Mouse (Mus musculus): ENCODE data around the gene Slc44a1. TPM values are rescaled to one million over a fixed set of nuclear protein-coding genes. Genes with fewer than 3 reads are reported as not detected.

The Slc44a1 gene
- polyA plus RNA-seq, 1 experiment from 2014 or later: 8.9 TPM

- DNase-seq: no peak
- H3K27me3 ChIP-seq: no peaks in the 10 kb centered on the region
- 0 out of 2 replicates have a peak, but pooled peaks cover 4% of the 10 kb centered on the region for H3K4me1 ChIP-seq (replicated peaks)
- H3K9ac ChIP-seq: no peak overlapping the region
- H3K4me2 ChIP-seq: no peak overlapping the region
- no peak overlapping the region for H3K4me3 ChIP-seq (replicated peaks)
- no peaks in the 10 kb centered on the region for H3K9me3 ChIP-seq (replicated peaks)
- H3K36me3 ChIP-seq: no peaks in the 10 kb centered on the region
- 81% methylated on average over 20 of the region's 20 CpGs for WGBS (ENCODE audit: insufficient replicate concordance)
- ATAC-seq (ENCODE audit: low read depth): no peak
- no peak overlapping the region for H3K27ac ChIP-seq
Measured at GRCm38 (mm10) chr4:53475230-53475952, 35.2 kb downstream of the Slc44a1 start.

- Histone ChIP-seq H3K4me1 (replicated peaks) (0 out of 2 replicates have a peak, but pooled peaks cover 4% of the 10 kb centered on the region), H3K27me3 (no peaks in the 10 kb centered on the region), H3K9ac (no peak overlapping the region), H3K27ac (no peak overlapping the region), H3K4me2 (no peak overlapping the region), H3K36me3 (no peaks in the 10 kb centered on the region), H3K4me3 (replicated peaks) (no peak overlapping the region), H3K9me3 (replicated peaks) (no peaks in the 10 kb centered on the region)
- WGBS (ENCODE audit: insufficient replicate concordance): 46% methylated on average over 4 of the region's 4 CpGs
- DNase-seq (no peak), ATAC-seq (ENCODE audit: low read depth) (no peak)
Measured at GRCm38 (mm10) chr4:53478644-53479043, 38.4 kb downstream of the Slc44a1 start.

- H3K4me2 ChIP-seq: no peak overlapping the region
- DNase-seq: no peak
- no peak overlapping the region for H3K4me3 ChIP-seq (replicated peaks)
Measured at GRCm38 (mm10) chr4:53487216-53488188, 47.3 kb downstream of the Slc44a1 start.

GRCm38 (mm10) chr4:53488803-53489202 is 48.6 kb downstream of the Slc44a1 start:
- no peak for DNase-seq
- 64% methylated on average over 5 of the region's 5 CpGs for WGBS (ENCODE audit: insufficient replicate concordance)

More at GRCm38 (mm10) chr4:53487216-53488188, 47.3 kb downstream of the Slc44a1 start:
- Histone ChIP-seq H3K36me3 (no peaks in the 10 kb centered on the region), H3K27me3 (no peaks in the 10 kb centered on the region), H3K9ac (no peak overlapping the region), H3K4me1 (replicated peaks) (0 out of 2 replicates have a peak, but pooled peaks cover 4% of the 10 kb centered on the region), H3K9me3 (replicated peaks) (no peaks in the 10 kb centered on the region), H3K27ac (no peak overlapping the region)
- 63% methylated on average over 12 of the region's 12 CpGs for WGBS (ENCODE audit: insufficient replicate concordance)
- no peak for ATAC-seq (ENCODE audit: low read depth)

GRCm38 (mm10) chr4:53490371-53490770 is 50.2 kb downstream of the Slc44a1 start:
- H3K9me3 ChIP-seq (replicated peaks): no peaks in the 10 kb centered on the region
- DNase-seq (no peak), ATAC-seq (ENCODE audit: low read depth) (no peak)
- no peak overlapping the region for H3K4me3 ChIP-seq (replicated peaks)
- H3K36me3 ChIP-seq: no peaks in the 10 kb centered on the region
- WGBS (ENCODE audit: insufficient replicate concordance): 73% methylated on average over 7 of the region's 7 CpGs
- H3K27ac ChIP-seq: no peak overlapping the region
- H3K4me1 ChIP-seq (replicated peaks): 0 out of 2 replicates have a peak, but pooled peaks cover 4% of the 10 kb centered on the region
- H3K9ac ChIP-seq: no peak overlapping the region
- no peaks in the 10 kb centered on the region for H3K27me3 ChIP-seq
- no peak overlapping the region for H3K4me2 ChIP-seq

More at GRCm38 (mm10) chr4:53488803-53489202, 48.6 kb downstream of the Slc44a1 start:
- no peak overlapping the region for H3K4me2 ChIP-seq
- H3K9me3 ChIP-seq (replicated peaks): no peaks in the 10 kb centered on the region
- ATAC-seq (ENCODE audit: low read depth): no peak
- no peak overlapping the region for H3K9ac ChIP-seq
- no peaks in the 10 kb centered on the region for H3K27me3 ChIP-seq
- no peak overlapping the region for H3K4me3 ChIP-seq (replicated peaks)
- H3K27ac ChIP-seq: no peak overlapping the region
- H3K4me1 ChIP-seq (replicated peaks): 0 out of 2 replicates have a peak, but pooled peaks cover 4% of the 10 kb centered on the region
- H3K36me3 ChIP-seq: no peaks in the 10 kb centered on the region

GRCm38 (mm10) chr4:53491269-53491668 is 51.1 kb downstream of the Slc44a1 start:
- no peak for DNase-seq
- Histone ChIP-seq H3K9me3 (replicated peaks) (no peaks in the 10 kb centered on the region), H3K27ac (no peak overlapping the region), H3K4me2 (no peak overlapping the region), H3K27me3 (no peaks in the 10 kb centered on the region), H3K4me3 (replicated peaks) (no peak overlapping the region), H3K9ac (no peak overlapping the region), H3K36me3 (no peaks in the 10 kb centered on the region), H3K4me1 (replicated peaks) (0 out of 2 replicates have a peak, but pooled peaks cover 4% of the 10 kb centered on the region)
- WGBS (ENCODE audit: insufficient replicate concordance): 26% methylated on average over 4 of the region's 4 CpGs
- no peak for ATAC-seq (ENCODE audit: low read depth)

GRCm38 (mm10) chr4:53495646-53496045 is 55.4 kb downstream of the Slc44a1 start:
- Histone ChIP-seq H3K27me3 (no peaks in the 10 kb centered on the region), H3K4me2 (no peak overlapping the region), H3K36me3 (no peaks in the 10 kb centered on the region), H3K27ac (no peak overlapping the region), H3K9me3 (replicated peaks) (no peaks in the 10 kb centered on the region), H3K9ac (no peak overlapping the region), H3K4me3 (replicated peaks) (no peak overlapping the region), H3K4me1 (replicated peaks) (0 out of 2 replicates have a peak, but pooled peaks cover 4% of the 10 kb centered on the region)
- no peak for DNase-seq
- WGBS (ENCODE audit: insufficient replicate concordance): 50% methylated on average over 2 of the region's 2 CpGs
- ATAC-seq (ENCODE audit: low read depth): no peak

- H3K4me2 ChIP-seq: no peak overlapping the region
- no peaks in the 10 kb centered on the region for H3K36me3 ChIP-seq
- H3K27me3 ChIP-seq: no peaks in the 10 kb centered on the region
- H3K4me3 ChIP-seq (replicated peaks): no peak overlapping the region
- H3K9me3 ChIP-seq (replicated peaks): no peaks in the 10 kb centered on the region
- ATAC-seq (ENCODE audit: low read depth) (no peak), DNase-seq (no peak)
- WGBS (ENCODE audit: insufficient replicate concordance): 69% methylated on average over 2 of the region's 2 CpGs
- H3K27ac ChIP-seq: no peak overlapping the region
- no peaks in the 10 kb centered on the region for H3K4me1 ChIP-seq (replicated peaks)
- no peak overlapping the region for H3K9ac ChIP-seq
Measured at GRCm38 (mm10) chr4:53502764-53503163, 62.6 kb downstream of the Slc44a1 start.

GRCm38 (mm10) chr4:53512131-53512916 is 72.1 kb downstream of the Slc44a1 start:
- WGBS (ENCODE audit: insufficient replicate concordance): 42% methylated on average over 15 of the region's 15 CpGs
- Histone ChIP-seq H3K9me3 (replicated peaks) (no peaks in the 10 kb centered on the region), H3K27me3 (no peaks in the 10 kb centered on the region), H3K4me1 (replicated peaks) (peaks cover 20% of the 10 kb centered on the region), H3K9ac (no peak overlapping the region), H3K27ac (no peak overlapping the region), H3K36me3 (no peaks in the 10 kb centered on the region), H3K4me3 (replicated peaks) (no peak overlapping the region), H3K4me2 (no peak overlapping the region)
- DNase-seq: no peak
- no peak for ATAC-seq (ENCODE audit: low read depth)

- no peaks in the 10 kb centered on the region for H3K36me3 ChIP-seq
- H3K4me2 ChIP-seq: no peak overlapping the region
- no peaks in the 10 kb centered on the region for H3K9me3 ChIP-seq (replicated peaks)
- no peaks in the 10 kb centered on the region for H3K27me3 ChIP-seq
- DNase-seq (no peak), ATAC-seq (ENCODE audit: low read depth) (no peak)
- H3K4me3 ChIP-seq (replicated peaks): no peak overlapping the region
- no peak overlapping the region for H3K27ac ChIP-seq
- 26% methylated on average over 11 of the region's 11 CpGs for WGBS (ENCODE audit: insufficient replicate concordance)
- no peak overlapping the region for H3K9ac ChIP-seq
- H3K4me1 ChIP-seq (replicated peaks): peaks cover 20% of the 10 kb centered on the region
Measured at GRCm38 (mm10) chr4:53513276-53514081, 73.3 kb downstream of the Slc44a1 start.
